Mouse (Mus musculus) MEL (cell line): ENCODE data around the gene Wnt10b. TPM values are rescaled to one million over a fixed set of nuclear protein-coding genes. Genes with fewer than 3 reads are reported as not detected.

Source experiments
- DNase-seq: peaks from one replicate; pipeline ENCODE4 v3.0.0; 2011; ENCODE audit warnings: low read depth, low spot score
- H3K27ac ChIP-seq: 2 replicates; pipeline ENCODE4 v1.5.1; 2012; ENCODE audit warnings: low read depth, mild to moderate bottlenecking, control low read depth, low read length, moderate library complexity; ENCODE audit not compliant: control insufficient read depth
- H3K27me3 ChIP-seq, 2 experiments: fragments of 150-350 bp in 1 of 2; sonication (generic) in 1 of 2; 2 replicates each; pipeline ENCODE4 v1.6.1; 2012; ENCODE audit warnings: low read length in 2 of 2, mild to moderate bottlenecking in 2 of 2, improper control_type of control experiment in 1 of 2, moderate library complexity in 1 of 2; ENCODE audit not compliant: insufficient read depth in 2 of 2, control insufficient read depth in 1 of 2
- H3K36me3 ChIP-seq, 2 experiments: 2 replicates each; pipeline ENCODE4 v1.6.1; 2012 to 2014; ENCODE audit warnings: low read length in 2 of 2, improper control_type of control experiment in 1 of 2, inconsistent platforms in 1 of 2, mild to moderate bottlenecking in 1 of 2; ENCODE audit not compliant: insufficient read depth in 2 of 2, control insufficient read depth in 1 of 2
- H3K4me1 ChIP-seq, 2 experiments: fragments of 150-350 bp in 1 of 2; sonication (generic) in 1 of 2; 2 replicates each; pipeline ENCODE4 v1.6.1; 2012; ENCODE audit warnings: low read length in 2 of 2, improper control_type of control experiment in 1 of 2, mild to moderate bottlenecking in 1 of 2; ENCODE audit not compliant: insufficient read depth in 2 of 2, control insufficient read depth in 1 of 2
- H3K4me3 ChIP-seq, 2 experiments: fragments of 150-350 bp in 1 of 2; sonication (generic) in 1 of 2; 2 replicates each; pipeline ENCODE4 v1.5.1; 2012; ENCODE audit warnings: low read depth in 2 of 2, low read length in 2 of 2, mild to moderate bottlenecking in 2 of 2, moderate library complexity in 2 of 2, control low read depth in 1 of 2, improper control_type of control experiment in 1 of 2; ENCODE audit not compliant: control insufficient read depth in 1 of 2, insufficient read depth in 1 of 2
- H3K79me2 ChIP-seq: 2 replicates; pipeline ENCODE4 v1.6.1; 2012; ENCODE audit warnings: mild to moderate bottlenecking, low read length, moderate library complexity; ENCODE audit not compliant: control insufficient read depth, poor library complexity, insufficient read depth
- H3K9ac ChIP-seq: 2 replicates; pipeline ENCODE4 v1.6.1; 2012; ENCODE audit warnings: low read depth, mild to moderate bottlenecking, control low read depth, low read length, moderate library complexity; ENCODE audit not compliant: control insufficient read depth, poor library complexity, severe bottlenecking
- H3K9me3 ChIP-seq: fragments of 150-350 bp; sonication (generic); replicated peaks from 2 replicates; pipeline ENCODE4 v1.6.1; 2012; ENCODE audit warnings: mild to moderate bottlenecking, low read length, improper control_type of control experiment, moderate library complexity; ENCODE audit not compliant: insufficient read depth
- BHLHE40 ChIP-seq: IDR thresholded peaks from 2 replicates; pipeline ENCODE4 v1.6.1; 2012; ENCODE audit warnings: low read depth, mild to moderate bottlenecking, inconsistent platforms, low read length, improper control_type of control experiment, borderline replicate concordance
- CHD2 ChIP-seq: IDR thresholded peaks from 2 replicates; pipeline ENCODE4 v1.6.1; 2011; ENCODE audit warnings: low read length, improper control_type of control experiment
- CTCF ChIP-seq, 3 experiments: IDR thresholded peaks in 2 of 3; conservative IDR thresholded peaks in 1 of 3; 2 replicates each; pipeline ENCODE4 v1.5.1; 2011 to 2012; ENCODE audit warnings: low read length in 3 of 3, low read depth in 2 of 3, mild to moderate bottlenecking in 2 of 3, improper control_type of control experiment in 1 of 3, inconsistent platforms in 1 of 3, mixed read lengths in 1 of 3, moderate library complexity in 1 of 3; ENCODE audit not compliant: control insufficient read depth in 1 of 3, insufficient read depth in 1 of 3, poor library complexity in 1 of 3, severe bottlenecking in 1 of 3
- E2F4 ChIP-seq: IDR thresholded peaks from 2 replicates; pipeline ENCODE4 v1.6.1; 2011; ENCODE audit warnings: low read depth, low read length, improper control_type of control experiment, borderline replicate concordance
- EP300 ChIP-seq, 2 experiments: IDR thresholded peaks; 2 replicates each; pipeline ENCODE4 v1.6.1; 2011; ENCODE audit warnings: improper control_type of control experiment in 2 of 2, low read length in 2 of 2, low read depth in 1 of 2, mild to moderate bottlenecking in 1 of 2
- ETS1 ChIP-seq: IDR thresholded peaks from 2 replicates; pipeline ENCODE4 v1.6.1; 2012; ENCODE audit warnings: low read depth, mild to moderate bottlenecking, inconsistent platforms, low read length, improper control_type of control experiment, moderate library complexity
- GABPA ChIP-seq: IDR thresholded peaks from 2 replicates; pipeline ENCODE4 v1.6.1; 2012; ENCODE audit warnings: low read depth, mild to moderate bottlenecking, inconsistent platforms, low read length, improper control_type of control experiment, moderate library complexity
- GATA1 ChIP-seq: IDR thresholded peaks from 2 replicates; pipeline ENCODE4 v1.6.1; 2011; ENCODE audit warnings: low read depth, low read length, improper control_type of control experiment
- HCFC1 ChIP-seq: IDR thresholded peaks from 2 replicates; pipeline ENCODE4 v1.6.1; 2012; ENCODE audit warnings: low read depth, mild to moderate bottlenecking, inconsistent platforms, low read length, improper control_type of control experiment, moderate library complexity
- KAT2A ChIP-seq: conservative IDR thresholded peaks from 2 replicates; pipeline ENCODE4 v1.6.1; 2012; ENCODE audit warnings: low read depth, low read length, improper control_type of control experiment, inconsistent platforms
- MAX ChIP-seq: IDR thresholded peaks from 2 replicates; pipeline ENCODE4 v1.6.1; 2011; ENCODE audit warnings: low read length, improper control_type of control experiment
- MEF2A ChIP-seq: IDR thresholded peaks from 2 replicates; pipeline ENCODE4 v1.6.1; 2014; ENCODE audit warnings: low read depth, mild to moderate bottlenecking, inconsistent platforms, low read length, improper control_type of control experiment; ENCODE audit not compliant: poor library complexity, insufficient replicate concordance, severe bottlenecking; ENCODE audit errors: extremely low read depth
- MXI1 ChIP-seq: IDR thresholded peaks from 2 replicates; pipeline ENCODE4 v1.6.1; 2011; ENCODE audit warnings: mild to moderate bottlenecking, low read depth, low read length, improper control_type of control experiment
- MYC ChIP-seq: IDR thresholded peaks from 2 replicates; pipeline ENCODE4 v1.6.1; 2011; ENCODE audit warnings: low read depth, mild to moderate bottlenecking, low read length, improper control_type of control experiment, moderate library complexity
- NRF1 ChIP-seq: IDR thresholded peaks from 2 replicates; pipeline ENCODE4 v1.6.1; 2014; ENCODE audit warnings: low read depth, mild to moderate bottlenecking, inconsistent platforms, low read length, improper control_type of control experiment, moderate library complexity; ENCODE audit not compliant: poor library complexity, insufficient read depth, severe bottlenecking
- RCOR1 ChIP-seq: IDR thresholded peaks from 2 replicates; pipeline ENCODE4 v1.6.1; 2012; ENCODE audit warnings: low read depth, mild to moderate bottlenecking, inconsistent platforms, low read length, improper control_type of control experiment
- SIN3A ChIP-seq: IDR thresholded peaks from 2 replicates; pipeline ENCODE4 v1.6.1; 2012; ENCODE audit warnings: low read length, improper control_type of control experiment, inconsistent platforms
- SMC3 ChIP-seq: IDR thresholded peaks from 2 replicates; pipeline ENCODE4 v1.6.1; 2011; ENCODE audit warnings: low read depth, low read length, improper control_type of control experiment
- TAL1 ChIP-seq: IDR thresholded peaks from 2 replicates; pipeline ENCODE4 v1.6.1; 2012; ENCODE audit warnings: mild to moderate bottlenecking, inconsistent platforms, low read length, moderate library complexity, mixed read lengths
- TBP ChIP-seq: IDR thresholded peaks from 2 replicates; pipeline ENCODE4 v1.8.0; 2011; ENCODE audit warnings: low read depth, low read length, improper control_type of control experiment
- USF1 ChIP-seq: IDR thresholded peaks from 2 replicates; pipeline ENCODE4 v1.6.1; 2014; ENCODE audit warnings: low read depth, mild to moderate bottlenecking, inconsistent platforms, low read length, improper control_type of control experiment, moderate library complexity
- ZC3H11A ChIP-seq: IDR thresholded peaks from 2 replicates; pipeline ENCODE4 v1.6.1; 2012; ENCODE audit warnings: low read depth, mild to moderate bottlenecking, inconsistent platforms, low read length, improper control_type of control experiment
- ZKSCAN1 ChIP-seq: IDR thresholded peaks from 2 replicates; pipeline ENCODE4 v1.6.1; 2012; ENCODE audit warnings: low read depth, mild to moderate bottlenecking, inconsistent platforms, low read length, improper control_type of control experiment, moderate library complexity
- ZMIZ1 ChIP-seq: IDR thresholded peaks from 2 replicates; pipeline ENCODE4 v1.6.1; 2012; ENCODE audit warnings: low read depth, mild to moderate bottlenecking, inconsistent platforms, low read length, improper control_type of control experiment, moderate library complexity
- ZNF384 ChIP-seq: IDR thresholded peaks from 2 replicates; pipeline ENCODE4 v1.6.1; 2012; ENCODE audit warnings: low read depth, mild to moderate bottlenecking, inconsistent platforms, low read length, improper control_type of control experiment
- polyA plus RNA-seq, 2 experiments: library from polyadenylated mRNA; stranded (reverse) in 1 of 2; unstranded in 1 of 2; fragments of >175 nt in 1 of 2; fragments of >200 nt in 1 of 2; gene quantifications; 2 replicates each; pipeline versions ENCODE4 v1.2.1 to v1.2.4; 2012; ENCODE audit warnings: low replicate concordance in 2 of 2, low read depth in 1 of 2; ENCODE audit not compliant: insufficient read length in 2 of 2, insufficient read depth in 1 of 2, missing spikeins in 1 of 2
- total RNA-seq: library from RNA; depleted of rRNA; stranded (reverse); fragments of 300-350 nt; gene quantifications from 2 replicates; pipeline ENCODE4 v1.2.3, GENCODE M21; 2012

Wnt10b gene
- total and polyA plus RNA-seq, 3 experiments = 0.14 to 0.23 TPM; not detected in 1

DNA sequence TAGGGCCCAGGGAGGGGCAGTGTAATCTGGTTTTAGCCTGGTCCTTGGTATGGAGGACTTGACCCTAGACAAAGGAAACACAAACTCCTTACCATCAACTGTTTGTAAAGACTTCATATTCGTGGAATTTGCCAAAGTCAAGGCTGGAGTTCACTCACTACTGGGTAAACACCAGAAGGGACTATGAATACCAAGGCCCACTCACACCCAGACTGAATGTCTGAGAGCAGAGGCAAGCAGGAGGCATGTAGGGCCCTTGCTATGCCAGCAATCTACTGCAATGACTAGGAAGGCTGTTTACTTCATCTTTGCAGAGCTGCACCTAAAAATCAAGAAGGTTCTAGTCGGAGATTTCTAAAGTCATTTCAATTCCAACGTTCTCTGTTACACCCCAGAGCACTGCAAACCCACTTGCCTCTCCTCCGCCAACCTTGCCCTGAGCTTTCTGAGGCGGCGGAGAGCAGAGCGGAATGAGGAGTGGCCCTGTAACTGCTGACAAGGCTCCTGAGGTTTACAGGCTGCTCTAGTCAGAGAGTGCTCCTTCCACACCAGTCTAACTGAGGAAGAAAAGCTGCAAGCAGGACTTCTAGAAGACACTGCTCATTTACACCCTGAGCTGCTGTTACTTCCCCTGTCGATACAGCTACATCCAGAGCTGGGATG is 35.1 kb downstream of the Wnt10b start:
- Histone ChIP-seq H3K27me3 (no peaks in the 10 kb centered on the region), H3K4me3 (no peak overlapping the region), H3K9ac (no peak overlapping the region), H3K4me1 (peaks cover 0 to under 1% of the 10 kb centered on the region in 2 experiments; a peak in 1 of 4 replicates), H3K27ac (no peak overlapping the region), H3K9me3 (no peaks in the 10 kb centered on the region), H3K36me3 (peaks cover 0 to 7% of the 10 kb centered on the region in 2 experiments; a peak in 2 of 4 replicates), H3K79me2 (no peaks in the 10 kb centered on the region)
- TF ChIP-seq SIN3A = no peak
- TF ChIP-seq KAT2A = no peak
- no peak for TF ChIP-seq RCOR1
- TF ChIP-seq ZC3H11A = no peak
- no peak for TF ChIP-seq ZNF384
- no peak for TF ChIP-seq ZMIZ1
- TF ChIP-seq EP300 (IDR thresholded peaks at IDR 0.05; ENCODE audit: low read depth in 1 of 2, low read length in 2 of 2) = no peak
- TF ChIP-seq TBP = no peak
- TF ChIP-seq GABPA = no peak
- TF ChIP-seq USF1 = no peak
- no peak for TF ChIP-seq GATA1
- no peak for TF ChIP-seq MEF2A
- no peak for TF ChIP-seq MYC
- TF ChIP-seq MAX = no peak
- no peak for TF ChIP-seq ZKSCAN1
- no peak for TF ChIP-seq MXI1
- TF ChIP-seq BHLHE40 = no peak
- TF ChIP-seq CTCF (IDR thresholded peaks at IDR 0.05 in 2 of 3, conservative IDR thresholded peaks at IDR 0.05 in 1 of 3; ENCODE audit: control insufficient read depth in 1 of 3, insufficient read depth in 1 of 3, low read depth in 2 of 3, low read length in 3 of 3, poor library complexity in 1 of 3, severe bottlenecking in 1 of 3) = no peak
- no peak for TF ChIP-seq SMC3
- no peak for DNase-seq

DNA sequence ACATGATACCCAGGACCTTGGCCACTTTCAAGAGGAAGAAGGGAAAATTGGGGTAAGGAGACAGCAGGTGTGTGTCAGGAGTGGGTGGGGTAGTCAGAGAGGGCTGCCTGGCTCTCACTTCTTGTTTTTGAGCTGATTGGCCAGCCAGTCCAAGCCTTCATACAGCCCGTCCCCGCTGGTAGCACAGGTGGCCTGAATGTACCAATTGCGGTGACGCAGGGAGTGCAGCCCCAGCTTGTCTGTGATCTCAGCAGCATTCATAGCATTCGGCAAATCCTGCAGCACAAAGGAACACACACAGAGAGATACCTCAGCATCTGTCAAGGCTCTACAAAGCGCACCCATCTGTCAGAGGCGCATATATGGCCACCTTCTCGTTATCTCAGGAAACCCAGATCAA is 37.7 kb downstream of the Wnt10b start:
- peaks cover 0 to 2% of the 10 kb centered on the region in 2 experiments; a peak in 1 of 4 replicates for H3K4me1 ChIP-seq
- no peak overlapping the region for H3K4me3 ChIP-seq
- no peak for DNase-seq
- no peak for TF ChIP-seq HCFC1
- no peak for TF ChIP-seq CHD2
- no peak for TF ChIP-seq ETS1
- no peak for TF ChIP-seq E2F4
- TF ChIP-seq NRF1 = no peak
- TF ChIP-seq TAL1 = no peak
- peaks cover 0 to 5% of the 10 kb centered on the region in 2 experiments; a peak in 2 of 4 replicates for H3K36me3 ChIP-seq
- H3K9me3 ChIP-seq = no peaks in the 10 kb centered on the region
- H3K27me3 ChIP-seq = no peaks in the 10 kb centered on the region
- H3K79me2 ChIP-seq = no peaks in the 10 kb centered on the region
- H3K9ac ChIP-seq = no peak overlapping the region
- H3K27ac ChIP-seq = no peak overlapping the region
